Mouse (Mus musculus) brown adipose tissue, adult 24 weeks (tissue): ENCODE measurements at regions not wholly inside any gene's neighbourhood (a gene's known extent, or its start where the extent isn't known, plus 50 kb on each side); places are given as distances from the start of the nearest gene placed in this dataset.

Experiments used
- H3K27ac ChIP-seq: fragments of 200-500 bp; replicated peaks from 2 replicates; pipeline ENCODE4 v1.5.1; 2012; ENCODE audit warnings: low read depth, mild to moderate bottlenecking, low read length
- H3K4me1 ChIP-seq: fragments of 200-500 bp; 2 replicates; pipeline ENCODE4 v1.6.1; 2012; ENCODE audit warnings: low read length, mixed read lengths; ENCODE audit not compliant: control insufficient read depth, insufficient read depth, insufficient read length
- H3K4me3 ChIP-seq: fragments of 200-500 bp; 2 replicates; pipeline ENCODE4 v1.5.1; 2012; ENCODE audit warnings: low read depth, mild to moderate bottlenecking, low read length, moderate library complexity; ENCODE audit not compliant: insufficient read depth

DNA sequence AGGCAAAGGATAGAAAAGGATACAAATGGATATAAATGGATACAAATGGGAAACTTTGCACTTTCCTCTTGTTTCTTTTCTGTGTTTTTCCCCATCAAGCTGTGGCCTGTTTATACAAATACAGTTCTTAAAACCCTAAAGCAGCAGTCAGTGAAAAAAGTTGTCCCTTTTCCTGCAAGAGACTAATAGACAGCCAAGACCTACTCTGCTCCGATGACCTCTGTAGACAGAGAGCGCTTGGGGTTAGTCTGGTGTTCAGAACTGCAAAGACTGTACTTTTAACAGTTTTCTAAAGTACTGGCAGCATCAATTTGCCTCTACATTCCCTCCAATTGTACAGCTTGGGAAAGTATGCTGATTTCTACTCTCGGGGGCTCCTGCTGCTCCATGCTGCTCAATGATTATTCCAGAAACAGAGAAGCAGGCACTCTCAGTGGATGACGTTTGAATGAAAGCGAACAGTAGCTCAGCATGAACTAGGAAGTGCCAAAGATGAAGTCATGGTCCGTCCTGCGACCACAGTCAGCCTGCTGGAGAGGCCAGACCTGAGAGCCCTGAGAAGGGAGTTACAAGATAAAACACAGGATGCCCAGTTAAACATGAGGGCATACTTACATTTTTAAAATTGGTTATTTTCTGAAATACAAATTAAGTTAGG is 54.2 kb upstream of the Egln3 start:
- Histone ChIP-seq H3K27ac (no peak overlapping the region), H3K4me3 (no peak overlapping the region), H3K4me1 (peaks cover 4% of the 10 kb centered on the region; the same call in 1 of the 2 replicates)

DNA sequence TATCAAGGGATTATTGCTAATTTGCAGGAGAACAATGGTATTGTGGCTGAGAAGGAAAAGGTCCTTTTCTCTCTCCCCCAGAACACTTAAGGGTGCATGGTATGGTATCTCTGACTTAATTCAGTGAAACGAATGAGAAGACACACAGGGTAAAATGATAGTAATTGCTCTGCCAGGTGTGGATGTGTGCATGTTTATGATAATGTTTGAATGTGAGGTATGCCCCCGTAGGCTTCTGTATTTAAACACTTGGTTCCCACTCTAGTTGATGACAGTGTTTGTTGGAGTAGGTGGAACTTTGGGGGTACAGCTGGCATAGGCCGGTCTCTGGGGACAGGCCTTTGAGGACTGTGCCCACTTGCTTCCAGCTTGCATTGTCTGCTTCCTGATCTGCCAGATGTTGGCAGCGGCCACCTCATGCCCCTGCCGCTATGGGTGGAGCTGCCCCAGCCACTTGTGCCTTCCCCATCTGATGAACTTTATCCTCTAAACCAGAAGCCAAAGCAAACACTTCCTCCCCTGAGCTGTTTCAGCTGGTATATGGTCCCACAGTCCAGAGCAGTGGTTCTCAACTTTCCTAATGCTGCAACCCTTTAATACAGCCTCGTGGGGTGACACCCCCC is 53.0 kb upstream of the Egln3 start:
- no peaks in the 10 kb centered on the region for H3K4me1 ChIP-seq
- no peak overlapping the region for H3K4me3 ChIP-seq
- no peak overlapping the region for H3K27ac ChIP-seq
